Mouse (Mus musculus) neural tube, embryonic 13.5 days (tissue): ENCODE data around the gene Ttc37. TPM values are rescaled to one million over a fixed set of nuclear protein-coding genes. Genes with fewer than 3 reads are reported as not detected.

Source experiments
- ATAC-seq: fragments of 200-750 bp; cut with Nextera tagmentation; 2 replicates; pipeline ENCODE4 v1.8.0; 2017; ENCODE audit warnings: low read depth, mild to moderate bottlenecking, moderate TSS enrichment, moderate library complexity
- H3K27ac ChIP-seq: fragments of 300-500 bp; sonication (generic); replicated peaks from 2 replicates; pipeline ENCODE4 v1.5.1; 2015; ENCODE audit warnings: moderate library complexity, mild to moderate bottlenecking, inconsistent platforms
- H3K27me3 ChIP-seq: fragments of 300-500 bp; sonication (generic); 2 replicates; pipeline ENCODE4 v1.6.1; 2015; ENCODE audit warnings: mild to moderate bottlenecking, inconsistent platforms
- H3K36me3 ChIP-seq: fragments of 300-500 bp; sonication (generic); 2 replicates; pipeline ENCODE4 v1.6.1; 2015; ENCODE audit warnings: mild to moderate bottlenecking, inconsistent platforms
- H3K4me1 ChIP-seq: fragments of 300-500 bp; sonication (generic); replicated peaks from 2 replicates; pipeline ENCODE4 v1.6.1; 2015; ENCODE audit warnings: inconsistent platforms
- H3K4me2 ChIP-seq: fragments of 300-500 bp; sonication (generic); 2 replicates; pipeline ENCODE4 v1.6.1; 2015; ENCODE audit warnings: inconsistent platforms, mild to moderate bottlenecking, moderate library complexity
- H3K4me3 ChIP-seq: fragments of 300-500 bp; sonication (generic); 2 replicates; pipeline ENCODE4 v1.5.1; 2015; ENCODE audit warnings: mild to moderate bottlenecking, inconsistent platforms
- H3K9ac ChIP-seq: fragments of 300-500 bp; sonication (generic); 2 replicates; pipeline ENCODE4 v1.6.1; 2015; ENCODE audit warnings: moderate library complexity, mild to moderate bottlenecking, inconsistent platforms
- H3K9me3 ChIP-seq: fragments of 300-500 bp; sonication (generic); 2 replicates; pipeline ENCODE4 v1.6.1; 2016; ENCODE audit warnings: inconsistent platforms
- WGBS: fragments of 180-500 bp; shearing (Covaris S2); methylation state at CpG from one replicate; pipeline ENCODE4 v1.1.7; 2015; 5-methylcytosine and 5-hydroxymethylcytosine counted together
- polyA plus RNA-seq: library from polyadenylated mRNA; unstranded; fragments of >200 nt; fragmentation: Nextera tagmentation; extraction: Ambion mirVana; gene quantifications from 2 replicates; pipeline ENCODE4 v1.2.1, GENCODE M21; 2015

The Ttc37 gene
- polyA plus RNA-seq, 1 experiment from 2014 or later, result 9.6 TPM

- peak overlapping the region; percentile 80 for H3K9ac ChIP-seq
- no peaks in the 10 kb centered on the region for H3K9me3 ChIP-seq
- peak; percentile 89 for ATAC-seq
- H3K36me3 ChIP-seq, result 0 out of 2 replicates have a peak, but pooled peaks cover under 1% of the 10 kb centered on the region
- peak overlapping the region; percentile 72 for H3K4me3 ChIP-seq
- peak overlapping the region; percentile 74 for H3K27ac ChIP-seq
- 4% methylated on average over 16 of the region's 16 CpGs for WGBS
- peaks cover 14% of the 10 kb centered on the region for H3K4me1 ChIP-seq
- peak overlapping the region; percentile 74 for H3K4me2 ChIP-seq
- no peaks in the 10 kb centered on the region for H3K27me3 ChIP-seq
These were observed 430 bp upstream of the Ttc37 start for GRCm38 (mm10) chr13:76098116-76098492.

GRCm38 (mm10) chr13:76101989-76102388 is 3.5 kb downstream of the Ttc37 start:
- 95% methylated on average over 2 of the region's 2 CpGs for WGBS
- ATAC-seq, result no peak
- Histone ChIP-seq H3K4me3 (no peak overlapping the region), H3K9me3 (no peaks in the 10 kb centered on the region), H3K27me3 (no peaks in the 10 kb centered on the region), H3K4me1 (peaks cover 14% of the 10 kb centered on the region), H3K4me2 (no peak overlapping the region), H3K36me3 (peaks cover 5% of the 10 kb centered on the region; the same call in 1 of the 2 replicates), H3K27ac (no peak overlapping the region), H3K9ac (no peak overlapping the region)

GRCm38 (mm10) chr13:76109069-76109824 is 10.7 kb downstream of the Ttc37 start:
- Histone ChIP-seq H3K4me2 (no peak overlapping the region), H3K36me3 (peaks cover 41% of the 10 kb centered on the region), H3K27me3 (no peaks in the 10 kb centered on the region), H3K9me3 (no peaks in the 10 kb centered on the region), H3K4me1 (no peaks in the 10 kb centered on the region), H3K9ac (no peak overlapping the region), H3K27ac (no peak overlapping the region), H3K4me3 (no peak overlapping the region)
- WGBS, result 86% methylated on average over 18 of the region's 18 CpGs
- no peak for ATAC-seq

- no peak overlapping the region for H3K27ac ChIP-seq
- no peak for ATAC-seq
- H3K36me3 ChIP-seq, result peaks cover 76% of the 10 kb centered on the region
These were observed 30.3 kb downstream of the Ttc37 start for GRCm38 (mm10) chr13:76128799-76129198.

GRCm38 (mm10) chr13:76132415-76132814 is 33.9 kb downstream of the Ttc37 start:
- ATAC-seq, result no peak

More at GRCm38 (mm10) chr13:76128799-76129198, 30.3 kb downstream of the Ttc37 start:
- 90% methylated on average over 4 of the region's 4 CpGs for WGBS
- no peak overlapping the region for H3K4me3 ChIP-seq
- no peaks in the 10 kb centered on the region for H3K4me1 ChIP-seq
- no peaks in the 10 kb centered on the region for H3K9me3 ChIP-seq
- no peaks in the 10 kb centered on the region for H3K27me3 ChIP-seq
- H3K9ac ChIP-seq, result no peak overlapping the region
- no peak overlapping the region for H3K4me2 ChIP-seq

GRCm38 (mm10) chr13:76138862-76139261 is 40.3 kb downstream of the Ttc37 start:
- Histone ChIP-seq H3K4me1 (no peaks in the 10 kb centered on the region), H3K36me3 (peaks cover 63% of the 10 kb centered on the region), H3K9ac (no peak overlapping the region), H3K27ac (no peak overlapping the region), H3K4me3 (no peak overlapping the region), H3K27me3 (no peaks in the 10 kb centered on the region), H3K9me3 (no peaks in the 10 kb centered on the region), H3K4me2 (no peak overlapping the region)
- ATAC-seq, result no peak
- WGBS, result 88% methylated on average over 3 of the region's 3 CpGs

More at GRCm38 (mm10) chr13:76132415-76132814, 33.9 kb downstream of the Ttc37 start:
- Histone ChIP-seq H3K4me2 (no peak overlapping the region), H3K36me3 (peaks cover 73% of the 10 kb centered on the region), H3K4me3 (no peak overlapping the region), H3K9ac (no peak overlapping the region), H3K9me3 (no peaks in the 10 kb centered on the region), H3K27me3 (no peaks in the 10 kb centered on the region), H3K4me1 (no peaks in the 10 kb centered on the region), H3K27ac (no peak overlapping the region)
- 89% methylated on average over 4 of the region's 4 CpGs for WGBS

- H3K9ac ChIP-seq, result no peak overlapping the region
- H3K4me1 ChIP-seq, result no peaks in the 10 kb centered on the region
- H3K27ac ChIP-seq, result no peak overlapping the region
- WGBS, result 94% methylated on average over 12 of the region's 12 CpGs
- peaks cover 53% of the 10 kb centered on the region for H3K36me3 ChIP-seq
- no peak overlapping the region for H3K4me3 ChIP-seq
- H3K9me3 ChIP-seq, result no peaks in the 10 kb centered on the region
- no peak overlapping the region for H3K4me2 ChIP-seq
- no peaks in the 10 kb centered on the region for H3K27me3 ChIP-seq
- ATAC-seq, result no peak
These were observed 42.7 kb downstream of the Ttc37 start for GRCm38 (mm10) chr13:76141117-76141808.

- peaks cover 57% of the 10 kb centered on the region for H3K36me3 ChIP-seq
- ATAC-seq, result no peak
- H3K4me3 ChIP-seq, result no peak overlapping the region
These were observed 51.9 kb downstream of the Ttc37 start for GRCm38 (mm10) chr13:76150483-76150882.

GRCm38 (mm10) chr13:76157099-76157498 is 58.6 kb downstream of the Ttc37 start:
- peaks cover 54% of the 10 kb centered on the region for H3K36me3 ChIP-seq
- no peak overlapping the region for H3K27ac ChIP-seq
- H3K27me3 ChIP-seq, result no peaks in the 10 kb centered on the region
- no peak overlapping the region for H3K4me2 ChIP-seq
- no peaks in the 10 kb centered on the region for H3K9me3 ChIP-seq
- no peak overlapping the region for H3K9ac ChIP-seq
- no peak for ATAC-seq
- H3K4me3 ChIP-seq, result no peak overlapping the region
- no peaks in the 10 kb centered on the region for H3K4me1 ChIP-seq
- WGBS, result 93% methylated on average over 3 of the region's 3 CpGs

More at GRCm38 (mm10) chr13:76150483-76150882, 51.9 kb downstream of the Ttc37 start:
- WGBS, result 83% methylated on average over 5 of the region's 5 CpGs
- Histone ChIP-seq H3K4me1 (no peaks in the 10 kb centered on the region), H3K9me3 (no peaks in the 10 kb centered on the region), H3K27me3 (no peaks in the 10 kb centered on the region), H3K9ac (no peak overlapping the region), H3K27ac (no peak overlapping the region), H3K4me2 (no peak overlapping the region)

GRCm38 (mm10) chr13:76157508-76157907 is 59.0 kb downstream of the Ttc37 start:
- H3K36me3 ChIP-seq, result peaks cover 57% of the 10 kb centered on the region
- no peak overlapping the region for H3K4me2 ChIP-seq
- ATAC-seq, result no peak
- no peak overlapping the region for H3K9ac ChIP-seq
- no peak overlapping the region for H3K27ac ChIP-seq
- H3K4me1 ChIP-seq, result no peaks in the 10 kb centered on the region
- no peaks in the 10 kb centered on the region for H3K9me3 ChIP-seq
- no peaks in the 10 kb centered on the region for H3K27me3 ChIP-seq
- WGBS, result 96% methylated on average over 1 of the region's 1 CpGs
- H3K4me3 ChIP-seq, result no peak overlapping the region

- Histone ChIP-seq H3K36me3 (peaks cover 55% of the 10 kb centered on the region), H3K27ac (no peak overlapping the region), H3K4me1 (no peaks in the 10 kb centered on the region), H3K4me3 (no peak overlapping the region), H3K27me3 (no peaks in the 10 kb centered on the region), H3K4me2 (no peak overlapping the region), H3K9me3 (no peaks in the 10 kb centered on the region), H3K9ac (no peak overlapping the region)
- no peak for ATAC-seq
- 96% methylated on average over 2 of the region's 2 CpGs for WGBS
These were observed 62.1 kb downstream of the Ttc37 start for GRCm38 (mm10) chr13:76160587-76160986.

GRCm38 (mm10) chr13:76174297-76174696 is 75.8 kb downstream of the Ttc37 start:
- Histone ChIP-seq H3K27me3 (no peaks in the 10 kb centered on the region), H3K9me3 (0 out of 2 replicates have a peak, but pooled peaks cover 6% of the 10 kb centered on the region), H3K36me3 (peaks cover 26% of the 10 kb centered on the region), H3K4me3 (no peak overlapping the region), H3K4me2 (no peak overlapping the region), H3K27ac (no peak overlapping the region), H3K9ac (no peak overlapping the region), H3K4me1 (no peaks in the 10 kb centered on the region)
- ATAC-seq, result no peak
